Mouse (Mus musculus): ENCODE results near the gene Ppp1r9b.
"Not testable (repeated sequence)": the region's sequence is repeated elsewhere in the genome, so short reads cannot be mapped to it uniquely, and the experiment has no call there.

The Ppp1r9b gene

GRCm38 (mm10) chr11:94990749-94991577, at the start of gene Ppp1r9b:
Gene Ppp1r9b, plus strand, starts transcription at chr11:94991035.
- DNase-seq (ENCODE audit: low spot score): peak; percentile 79

GRCm38 (mm10) chr11:94941121-94941520, 49.7 kb upstream of the Ppp1r9b start:
- DNase-seq (ENCODE audit: low spot score): no peak

- no peak for DNase-seq (ENCODE audit: low spot score)
Observed at GRCm38 (mm10) chr11:94941776-94942175, 49.1 kb upstream of the Ppp1r9b start.

GRCm38 (mm10) chr11:94942282-94943023, 48.4 kb upstream of the Ppp1r9b start:
- no peak for DNase-seq (ENCODE audit: low spot score)

GRCm38 (mm10) chr11:94943054-94943453, 47.8 kb upstream of the Ppp1r9b start:
- no peak for DNase-seq (ENCODE audit: low spot score)

GRCm38 (mm10) chr11:94944295-94944694, 46.5 kb upstream of the Ppp1r9b start:
- DNase-seq (ENCODE audit: low spot score): no peak

- DNase-seq (ENCODE audit: low spot score): no peak
Observed at GRCm38 (mm10) chr11:94945236-94945635, 45.6 kb upstream of the Ppp1r9b start.

- DNase-seq (ENCODE audit: low spot score): no peak
Observed at GRCm38 (mm10) chr11:94952169-94952568, 38.7 kb upstream of the Ppp1r9b start.

GRCm38 (mm10) chr11:94955103-94955502, 35.7 kb upstream of the Ppp1r9b start:
- no peak for DNase-seq (ENCODE audit: low spot score)

GRCm38 (mm10) chr11:94957693-94958064, 33.2 kb upstream of the Ppp1r9b start:
- DNase-seq (ENCODE audit: low spot score): no peak

GRCm38 (mm10) chr11:94958065-94958858, 32.6 kb upstream of the Ppp1r9b start:
- DNase-seq (ENCODE audit: low spot score): no peak

- DNase-seq (ENCODE audit: low spot score): no peak
Observed at GRCm38 (mm10) chr11:94962534-94963101, 28.2 kb upstream of the Ppp1r9b start.

GRCm38 (mm10) chr11:94967419-94967818, 23.4 kb upstream of the Ppp1r9b start, which contains the start of gene Hils1:
Gene Hils1, plus strand, starts transcription at chr11:94967593.
- DNase-seq (ENCODE audit: low spot score): no peak

- no peak for DNase-seq (ENCODE audit: low spot score)
Observed at GRCm38 (mm10) chr11:94968187-94968586, 22.6 kb upstream of the Ppp1r9b start.

- not testable (repeated sequence) for DNase-seq (ENCODE audit: low spot score)
Observed at GRCm38 (mm10) chr11:94969709-94970108, 21.1 kb upstream of the Ppp1r9b start.

- no peak for DNase-seq (ENCODE audit: low spot score)
Observed at GRCm38 (mm10) chr11:94970210-94970943, 20.5 kb upstream of the Ppp1r9b start.

GRCm38 (mm10) chr11:94971895-94972615, 18.8 kb upstream of the Ppp1r9b start:
- DNase-seq (ENCODE audit: low spot score): no peak

GRCm38 (mm10) chr11:94972887-94973286, 17.9 kb upstream of the Ppp1r9b start:
- no peak for DNase-seq (ENCODE audit: low spot score)

- no peak for DNase-seq (ENCODE audit: low spot score)
Observed at GRCm38 (mm10) chr11:94973313-94973712, 17.5 kb upstream of the Ppp1r9b start.

- no peak for DNase-seq (ENCODE audit: low spot score)
Observed at GRCm38 (mm10) chr11:94974951-94975350, 15.9 kb upstream of the Ppp1r9b start.

GRCm38 (mm10) chr11:94976199-94976598, 14.6 kb upstream of the Ppp1r9b start, which contains the start of gene Sgca:
Gene Sgca, minus strand, starts transcription at chr11:94976327.
- DNase-seq (ENCODE audit: low spot score): no peak

Data from ovary, postnatal 10 days (tissue).